Mouse (Mus musculus) embryonic facial prominence, embryonic 14.5 days (tissue): Measurements from ENCODE around the gene Asrgl1. TPM values are rescaled to one million over a fixed set of nuclear protein-coding genes. Genes with fewer than 3 reads are reported as not detected.

Source experiments
- ATAC-seq: fragments of 200-750 bp; cut with Nextera tagmentation; 2 replicates; pipeline ENCODE4 v1.8.0; 2017; ENCODE audit warnings: low read depth, moderate number of reproducible peaks, moderate TSS enrichment
- DNase-seq: peaks from one replicate; pipeline ENCODE4 v3.0.0-alpha.2; 2015; ENCODE audit warnings: low spot score
- H3K27ac ChIP-seq: fragments of 300-500 bp; sonication (generic); replicated peaks from 2 replicates; pipeline ENCODE4 v1.5.1; 2014; ENCODE audit warnings: low read depth, mild to moderate bottlenecking, low read length, moderate library complexity
- H3K27me3 ChIP-seq: fragments of 300-500 bp; sonication (generic); replicated peaks from 2 replicates; pipeline ENCODE4 v1.6.1; 2014; ENCODE audit warnings: low read length; ENCODE audit not compliant: control insufficient read depth, insufficient read depth
- H3K36me3 ChIP-seq: fragments of 300-500 bp; sonication (generic); 2 replicates; pipeline ENCODE4 v1.6.1; 2014; ENCODE audit warnings: low read length, mixed read lengths; ENCODE audit not compliant: control insufficient read depth, insufficient read depth
- H3K4me1 ChIP-seq: fragments of 300-500 bp; sonication (generic); 2 replicates; pipeline ENCODE4 v1.6.1; 2014; ENCODE audit warnings: antibody characterized with exemption, low read length; ENCODE audit not compliant: control insufficient read depth, insufficient read depth
- H3K4me2 ChIP-seq: fragments of 300-500 bp; sonication (generic); 2 replicates; pipeline ENCODE4 v1.6.1; 2014; ENCODE audit warnings: low read depth, mild to moderate bottlenecking, low read length, moderate library complexity, mixed read lengths
- H3K4me3 ChIP-seq: fragments of 300-500 bp; sonication (generic); 2 replicates; pipeline ENCODE4 v1.5.1; 2014; ENCODE audit warnings: low read depth, mild to moderate bottlenecking, low read length
- H3K9ac ChIP-seq: fragments of 300-500 bp; sonication (generic); 2 replicates; pipeline ENCODE4 v1.6.1; 2014; ENCODE audit warnings: low read depth, mild to moderate bottlenecking, low read length, moderate library complexity, mixed read lengths
- H3K9me3 ChIP-seq: fragments of 300-500 bp; sonication (generic); 2 replicates; pipeline ENCODE4 v1.6.1; 2016; ENCODE audit warnings: low read length; ENCODE audit not compliant: control insufficient read depth
- WGBS: fragments of 180-500 bp; shearing (Covaris S2); extraction: QIAGEN DNeasy Blood & Tissue Kit; methylation state at CpG from one replicate; pipeline ENCODE4 v1.1.7; 2014; 5-methylcytosine and 5-hydroxymethylcytosine counted together
- polyA plus RNA-seq: library from polyadenylated mRNA; unstranded; fragments of >200 nt; fragmentation: Nextera tagmentation; extraction: Ambion mirVana; gene quantifications from 2 replicates; pipeline ENCODE4 v1.2.1, GENCODE M21; 2014

Gene Asrgl1
- polyA plus RNA-seq, 1 experiment from 2014 or later = 10.8 TPM

DNA sequence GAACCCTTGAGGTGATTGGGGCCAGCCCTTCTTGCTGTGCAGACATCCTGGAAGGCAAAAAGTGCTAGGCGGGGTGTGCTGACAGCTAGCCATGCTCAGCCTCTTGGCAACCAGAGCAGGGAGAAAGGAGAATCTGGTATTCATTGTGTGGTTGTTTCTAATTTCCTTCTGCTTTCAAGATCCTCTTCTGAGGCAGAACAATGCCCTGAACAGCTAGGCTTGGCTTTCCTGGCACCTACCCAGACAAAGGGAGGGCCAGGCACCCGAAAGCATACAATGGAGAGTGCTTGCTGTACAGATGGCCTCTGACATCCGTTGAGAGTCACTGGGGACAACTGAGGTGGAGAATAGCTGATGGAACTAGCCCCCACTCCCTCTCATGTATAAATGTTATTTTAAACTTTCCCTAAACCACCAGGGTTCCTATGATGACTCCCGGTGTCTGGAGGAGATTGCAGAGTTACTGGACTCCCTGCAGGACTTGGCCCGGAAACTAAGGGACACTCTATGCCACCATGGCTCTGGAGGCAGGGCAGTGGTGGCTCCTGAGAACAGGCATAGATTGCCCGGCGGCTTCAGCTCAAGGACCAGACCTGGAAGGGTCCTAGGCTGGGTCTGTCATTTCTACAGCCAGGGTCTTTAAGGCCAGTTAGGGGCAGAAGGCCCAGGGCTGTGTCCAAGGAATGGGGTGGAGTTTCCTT, 63.8 kb downstream of the Asrgl1 start:
- Histone ChIP-seq H3K4me1 (peaks cover 29% of the 10 kb centered on the region), H3K27ac (peak overlapping the region; percentile 79), H3K27me3 (no peaks in the 10 kb centered on the region), H3K9ac (no peak overlapping the region), H3K36me3 (no peaks in the 10 kb centered on the region), H3K4me2 (no peak overlapping the region), H3K4me3 (no peak overlapping the region), H3K9me3 (no peaks in the 10 kb centered on the region)
- WGBS = 39% methylated on average over 7 of the region's 7 CpGs
- ATAC-seq (peak; percentile 60), DNase-seq (peak; percentile 89)

DNA sequence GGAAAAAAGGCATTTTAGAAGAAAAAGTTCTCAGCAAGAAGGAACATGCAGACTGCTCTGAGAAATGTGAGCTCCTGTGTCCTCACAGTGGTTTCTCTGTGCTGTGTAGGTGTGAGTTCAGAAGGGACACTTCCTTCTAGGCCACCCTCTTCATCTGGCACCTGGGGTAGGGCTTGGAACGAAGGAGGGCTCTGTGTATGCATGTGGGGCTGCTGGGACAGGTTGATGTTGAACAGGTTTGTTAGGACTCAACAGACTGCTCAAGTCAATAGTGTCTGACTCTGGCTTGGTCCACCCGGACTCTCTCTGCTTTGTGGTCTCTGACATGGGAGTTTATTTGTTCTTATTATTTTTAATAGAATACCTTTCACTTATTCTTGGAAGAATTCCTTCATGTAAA, 65.1 kb downstream of the Asrgl1 start:
- ATAC-seq (no peak), DNase-seq (no peak)
- peak overlapping the region; percentile 79 for H3K27ac ChIP-seq
- 49% methylated on average over 2 of the region's 2 CpGs for WGBS
- no peaks in the 10 kb centered on the region for H3K27me3 ChIP-seq
- no peak overlapping the region for H3K4me2 ChIP-seq
- H3K4me3 ChIP-seq = no peak overlapping the region
- H3K9me3 ChIP-seq = no peaks in the 10 kb centered on the region
- peaks cover 40% of the 10 kb centered on the region for H3K4me1 ChIP-seq
- no peaks in the 10 kb centered on the region for H3K36me3 ChIP-seq
- no peak overlapping the region for H3K9ac ChIP-seq

DNA sequence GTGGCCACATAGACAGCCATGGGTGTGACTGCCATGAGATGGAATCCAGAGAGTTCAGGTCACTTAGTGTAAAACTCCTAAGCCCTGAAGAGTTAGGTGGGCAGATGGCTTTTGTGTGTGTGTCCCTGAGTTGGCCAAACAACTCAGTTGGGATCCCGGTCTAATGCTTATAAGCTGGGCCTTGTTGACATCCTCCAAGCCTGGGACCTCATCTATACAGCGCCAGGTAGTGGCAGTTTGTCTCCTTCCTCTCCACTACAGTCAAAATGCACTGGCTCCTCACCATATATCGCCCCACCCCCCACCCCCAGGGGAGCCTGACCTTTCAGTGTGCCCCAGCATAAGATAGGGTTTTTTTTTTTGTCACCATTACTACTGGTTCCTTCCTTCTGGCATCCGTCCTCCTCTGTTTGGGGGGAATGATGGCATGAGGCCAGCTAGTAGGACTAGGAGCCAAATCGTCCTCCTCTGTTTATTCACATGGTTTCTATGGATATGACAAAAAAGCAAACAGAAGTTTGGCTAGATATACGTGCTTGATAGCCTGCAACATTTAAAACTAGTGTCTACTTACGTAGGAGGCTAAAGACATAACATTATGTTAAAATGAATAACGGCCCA, 65.6 kb downstream of the Asrgl1 start:
- no peak overlapping the region for H3K9ac ChIP-seq
- DNase-seq = peak; percentile 60
- no peaks in the 10 kb centered on the region for H3K9me3 ChIP-seq
- no peak overlapping the region for H3K4me2 ChIP-seq
- ATAC-seq = no peak
- H3K27me3 ChIP-seq = no peaks in the 10 kb centered on the region
- no peaks in the 10 kb centered on the region for H3K36me3 ChIP-seq
- H3K4me3 ChIP-seq = no peak overlapping the region
- 47% methylated on average over 8 of the region's 8 CpGs for WGBS
- peaks cover 40% of the 10 kb centered on the region for H3K4me1 ChIP-seq
- H3K27ac ChIP-seq = peak overlapping the region; percentile 79

DNA sequence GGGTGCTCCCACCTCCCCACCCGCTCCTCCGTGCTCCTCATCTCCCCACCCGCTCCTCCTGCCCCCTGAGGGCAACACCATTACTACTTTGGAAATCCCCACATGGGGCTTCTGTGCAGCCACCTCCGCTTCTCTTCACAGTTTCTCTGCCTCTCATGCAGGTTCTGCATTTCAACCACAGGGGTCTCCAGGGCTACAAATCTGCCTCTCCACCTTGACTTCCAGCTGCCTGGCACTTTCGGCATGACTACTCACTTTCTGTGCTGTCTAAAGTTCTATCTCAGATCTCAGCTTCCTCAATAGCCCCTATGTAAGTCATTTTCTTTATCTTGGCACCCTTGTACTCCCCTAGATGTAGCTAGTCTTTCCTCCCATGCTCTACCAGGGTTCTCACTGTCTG, 68.1 kb downstream of the Asrgl1 start:
- H3K9ac ChIP-seq = no peak overlapping the region
- no peaks in the 10 kb centered on the region for H3K27me3 ChIP-seq
- WGBS = 75% methylated on average over 5 of the region's 5 CpGs
- H3K27ac ChIP-seq = no peak overlapping the region
- H3K4me3 ChIP-seq = no peak overlapping the region
- DNase-seq = no peak
- H3K9me3 ChIP-seq = no peaks in the 10 kb centered on the region
- H3K4me2 ChIP-seq = no peak overlapping the region
- H3K36me3 ChIP-seq = no peaks in the 10 kb centered on the region
- ATAC-seq = no peak
- peaks cover 40% of the 10 kb centered on the region for H3K4me1 ChIP-seq

DNA sequence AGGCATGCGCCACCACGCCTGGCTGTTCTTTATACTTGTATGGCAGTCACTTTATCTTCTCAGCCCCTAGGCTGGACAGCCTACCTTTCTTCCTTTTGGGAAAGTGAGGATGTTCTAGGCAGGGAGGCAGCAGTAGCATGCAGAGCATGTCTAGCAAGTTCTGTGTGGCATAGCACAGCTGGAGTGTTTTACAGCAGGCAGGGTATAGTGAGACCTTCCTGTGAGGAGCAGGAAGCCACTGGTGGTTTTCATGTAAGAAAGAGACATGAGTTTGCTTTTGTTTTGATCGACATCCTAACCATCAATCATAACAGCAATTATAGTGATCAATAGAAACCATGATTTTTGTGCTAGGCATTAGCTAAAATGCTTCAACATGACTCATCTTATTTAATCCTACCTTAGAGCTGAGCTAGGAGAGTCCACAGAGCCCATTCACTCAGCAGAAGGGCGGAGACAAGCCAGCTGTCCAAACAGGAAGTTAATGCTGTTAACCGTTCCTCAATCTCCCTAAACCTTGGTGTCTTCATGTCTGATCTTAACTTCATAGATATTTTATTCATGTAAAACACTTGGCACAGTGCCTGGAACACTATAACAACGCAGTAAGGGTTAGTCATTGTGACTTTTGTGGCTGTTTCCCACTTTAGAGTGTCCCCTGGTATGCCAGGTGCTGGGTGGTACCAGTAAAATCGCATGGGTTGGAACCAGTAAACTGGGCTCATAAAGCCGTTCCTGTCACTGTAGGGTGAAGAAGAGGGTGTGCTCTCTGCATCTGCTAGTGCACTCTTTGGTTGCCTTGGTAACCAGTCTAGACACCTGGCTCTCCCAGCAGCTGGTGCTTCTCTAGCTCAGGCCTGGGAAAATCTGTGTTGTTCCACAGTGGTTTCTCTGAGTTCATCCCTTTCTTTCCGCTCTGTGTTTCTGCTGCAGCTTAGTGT, 69.5 kb downstream of the Asrgl1 start:
- DNase-seq (peak; percentile 92), ATAC-seq (peak; percentile 87)
- peak overlapping the region; percentile 62 for H3K27ac ChIP-seq
- no peaks in the 10 kb centered on the region for H3K36me3 ChIP-seq
- no peaks in the 10 kb centered on the region for H3K27me3 ChIP-seq
- H3K4me2 ChIP-seq = no peak overlapping the region
- no peak overlapping the region for H3K4me3 ChIP-seq
- H3K9ac ChIP-seq = no peak overlapping the region
- WGBS = 45% methylated on average over 9 of the region's 9 CpGs
- no peaks in the 10 kb centered on the region for H3K9me3 ChIP-seq
- peaks cover 26% of the 10 kb centered on the region for H3K4me1 ChIP-seq

DNA sequence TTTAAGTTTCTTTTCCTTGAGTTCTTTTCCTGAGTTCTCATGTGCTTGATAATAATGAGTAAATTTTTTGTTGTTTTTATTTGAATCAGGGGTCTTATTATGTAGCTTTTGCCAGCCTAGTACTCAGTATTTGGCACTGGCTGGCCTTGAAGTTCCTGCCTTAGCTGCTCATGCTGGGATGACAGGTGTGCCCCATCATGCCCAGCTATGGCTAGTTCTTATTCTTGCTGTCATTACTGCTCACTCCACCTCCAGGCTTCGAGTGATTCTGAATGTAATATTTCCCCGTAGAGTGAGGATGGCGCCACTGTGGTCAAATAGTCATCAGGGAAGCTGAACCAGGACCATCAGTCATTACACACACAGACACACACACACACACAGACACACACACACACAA, 71.6 kb downstream of the Asrgl1 start:
- Histone ChIP-seq H3K27ac (no peak overlapping the region), H3K4me1 (peaks cover 11% of the 10 kb centered on the region; the same call in 1 of the 2 replicates), H3K9me3 (no peaks in the 10 kb centered on the region), H3K27me3 (no peaks in the 10 kb centered on the region), H3K36me3 (no peaks in the 10 kb centered on the region), H3K9ac (no peak overlapping the region), H3K4me2 (no peak overlapping the region), H3K4me3 (no peak overlapping the region)
- DNase-seq (no peak), ATAC-seq (no peak)
- 85% methylated on average over 3 of the region's 3 CpGs for WGBS

DNA sequence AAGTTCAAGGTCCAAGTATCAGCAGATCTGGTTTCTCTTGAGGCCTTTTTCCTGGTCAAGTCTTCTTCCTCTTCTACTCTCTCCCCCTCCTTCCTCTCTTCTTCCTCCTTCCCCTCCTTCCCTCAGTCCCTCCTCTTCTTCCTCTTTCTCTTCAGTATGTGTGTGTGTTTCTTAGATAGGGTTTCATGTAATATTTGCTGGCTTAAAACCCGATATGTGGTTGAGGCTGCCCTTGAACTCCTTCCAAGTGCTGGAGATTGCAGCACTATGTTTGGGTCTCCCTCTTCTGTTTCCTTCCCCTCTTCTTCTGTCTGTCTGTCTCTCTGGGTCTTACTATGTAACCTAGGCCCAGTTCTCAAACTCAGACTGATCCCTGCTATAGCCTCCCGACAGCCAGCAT, 72.6 kb downstream of the Asrgl1 start:
- peaks cover 11% of the 10 kb centered on the region; the same call in 1 of the 2 replicates for H3K4me1 ChIP-seq
- ATAC-seq = no peak
- 90% methylated on average over 2 of the region's 2 CpGs for WGBS
- H3K4me3 ChIP-seq = no peak overlapping the region
- H3K9ac ChIP-seq = no peak overlapping the region
- no peak for DNase-seq
- H3K36me3 ChIP-seq = no peaks in the 10 kb centered on the region
- H3K4me2 ChIP-seq = no peak overlapping the region
- H3K9me3 ChIP-seq = no peaks in the 10 kb centered on the region
- no peaks in the 10 kb centered on the region for H3K27me3 ChIP-seq
- no peak overlapping the region for H3K27ac ChIP-seq

DNA sequence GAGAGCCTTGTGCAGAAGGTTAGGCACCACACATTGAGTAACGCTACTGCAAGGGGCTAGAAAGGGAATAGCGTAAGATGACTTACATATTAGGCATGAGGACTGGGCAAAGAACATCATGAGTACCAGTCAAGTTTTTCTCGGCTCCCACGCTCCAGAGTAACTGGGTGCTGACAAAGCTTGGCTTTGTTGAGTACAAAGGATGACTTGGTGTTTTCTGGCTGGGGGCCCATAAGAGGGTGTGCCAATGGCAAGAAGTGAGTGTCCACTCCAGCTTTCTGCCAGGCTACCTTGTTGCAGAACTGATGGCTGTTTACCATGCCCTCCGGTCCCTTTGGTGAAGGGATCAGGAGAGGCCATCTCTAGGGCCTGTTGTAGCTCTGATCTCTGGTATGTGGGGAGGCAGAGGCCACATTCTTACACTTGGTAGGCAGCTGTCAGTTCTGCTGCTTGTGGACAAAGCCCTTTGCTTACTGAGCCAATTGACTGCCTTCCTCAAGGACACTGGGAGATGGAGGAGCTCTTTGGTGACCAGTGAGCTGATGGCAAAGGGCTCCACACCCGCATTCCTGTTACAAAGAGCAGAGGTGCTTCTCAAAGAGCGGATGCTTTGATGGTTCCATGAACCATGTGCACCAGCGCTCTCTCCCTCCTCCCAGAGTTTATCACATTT, 74.1 kb downstream of the Asrgl1 start:
- DNase-seq (no peak), ATAC-seq (no peak)
- Histone ChIP-seq H3K4me2 (no peak overlapping the region), H3K4me3 (no peak overlapping the region), H3K27me3 (no peaks in the 10 kb centered on the region), H3K36me3 (no peaks in the 10 kb centered on the region), H3K27ac (no peak overlapping the region), H3K9me3 (no peaks in the 10 kb centered on the region), H3K4me1 (peaks cover 9% of the 10 kb centered on the region; the same call in 1 of the 2 replicates), H3K9ac (no peak overlapping the region)
- WGBS = 92% methylated on average over 8 of the region's 8 CpGs
